9 mouse cellular contexts compared by ENCODE assay signal in the genomic region with DNA sequence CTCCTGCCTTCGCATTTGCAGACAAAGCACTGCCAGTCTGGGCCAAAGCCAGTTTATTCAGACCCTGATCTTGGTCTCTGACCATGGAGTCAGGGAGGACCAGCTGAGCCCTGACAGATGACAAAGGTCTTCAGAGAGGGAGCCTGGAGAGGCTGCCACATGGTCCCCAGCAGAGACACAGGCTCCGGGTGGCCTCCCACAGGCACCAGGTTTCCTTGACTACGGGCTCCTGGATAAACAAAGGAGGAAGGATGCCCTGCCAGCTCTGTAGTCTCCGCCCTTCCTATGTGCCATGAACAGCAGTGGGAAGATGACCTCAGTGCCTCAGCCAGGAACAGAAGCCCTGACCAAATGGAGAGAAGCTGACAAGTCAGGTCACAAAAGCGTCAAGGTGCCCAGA. TPM values are rescaled to one million over a fixed set of nuclear protein-coding genes. Genes with fewer than 3 reads are reported as not detected.
DNase-seq lines count a peak whose midpoint lies in the region; ATAC-seq lines count a peak whose summit lies in the region.
"Had no signal": no experiment of that assay in that cellular context is flagged by ENCODE, and none has a peak within 500 bp of the region (broad histone marks: within the 10 kb centered on the region; RNA-seq: fewer than 3 reads in every experiment).

No protein-coding gene starts in this region.

- H3K4me1 ChIP-seq in hindbrain, embryonic 12.5 days: peaks cover 23% of the 10 kb centered on the region
- peaks cover under 1% of the 10 kb centered on the region; the same call in 1 of the 2 replicates for H3K4me1 ChIP-seq in midbrain, embryonic 15.5 days
- H3K4me1 ChIP-seq in limb, embryonic 10.5 days: peaks cover 16% of the 10 kb centered on the region
- H3K4me1 ChIP-seq: liver, embryonic 13.5 days had no signal

- H3K9ac ChIP-seq in hindbrain, embryonic 12.5 days: no peak overlapping the region
- H3K9ac ChIP-seq in midbrain, embryonic 15.5 days: no peak overlapping the region
- H3K9ac ChIP-seq: liver, embryonic 13.5 days had no signal

- no peak overlapping the region for H3K4me3 ChIP-seq in hindbrain, embryonic 12.5 days
- no peak overlapping the region for H3K4me3 ChIP-seq in midbrain, embryonic 15.5 days
- no peak overlapping the region for H3K4me3 ChIP-seq in limb, embryonic 10.5 days
- H3K4me3 ChIP-seq: liver, embryonic 13.5 days had no signal

- peak overlapping the region; percentile 66 for H3K27ac ChIP-seq in hindbrain, embryonic 12.5 days
- 0 out of 2 replicates have a peak overlapping the region, but pooled peaks have one; percentile 10 for H3K27ac ChIP-seq in midbrain, embryonic 15.5 days
- no peak overlapping the region for H3K27ac ChIP-seq in limb, embryonic 10.5 days
- H3K27ac ChIP-seq: liver, embryonic 13.5 days had no signal

- H3K27me3 ChIP-seq in hindbrain, embryonic 12.5 days: no peaks in the 10 kb centered on the region
- no peaks in the 10 kb centered on the region for H3K27me3 ChIP-seq in midbrain, embryonic 15.5 days (replicated peaks)
- no peaks in the 10 kb centered on the region for H3K27me3 ChIP-seq in limb, embryonic 10.5 days (ENCODE audit: low read depth, poor library complexity, severe bottlenecking)
- H3K27me3 ChIP-seq: liver, embryonic 13.5 days had no signal

- 41% methylated on average over 5 of the region's 5 CpGs for WGBS in hindbrain, embryonic 12.5 days
- 32% methylated on average over 5 of the region's 5 CpGs for WGBS in midbrain, embryonic 15.5 days
- 65% methylated on average over 5 of the region's 5 CpGs for WGBS in limb, embryonic 10.5 days

- DNase-seq in layer of hippocampus, adult 11-12 months (ENCODE audit: low spot score): peak; percentile 53
- DNase-seq in layer of hippocampus, postnatal 25 days (ENCODE audit: extremely low spot score in 1 of 2, low spot score in 1 of 2): no peak
- peak; percentile 94 for DNase-seq in cerebellum, adult 9-11 months
- no peak for DNase-seq in frontal cortex, postnatal 10 days (ENCODE audit: low spot score in 2 of 2)
- DNase-seq in limb, embryonic 10.5 days (ENCODE audit: low spot score): no peak
- DNase-seq in left cerebral cortex, adult 8-10 months (ENCODE audit: low spot score in 2 of 2): no peak
- DNase-seq: liver, embryonic 13.5 days had no signal

- ATAC-seq in hindbrain, embryonic 12.5 days (ENCODE audit: low FRiP score): peak; percentile 78
- ATAC-seq in midbrain, embryonic 15.5 days (replicated peaks): peak; percentile 58

- no peaks in the 10 kb centered on the region for H3K9me3 ChIP-seq in hindbrain, embryonic 12.5 days (replicated peaks)
- H3K9me3 ChIP-seq in midbrain, embryonic 15.5 days: no peaks in the 10 kb centered on the region
- no peaks in the 10 kb centered on the region for H3K9me3 ChIP-seq in limb, embryonic 10.5 days (replicated peaks)
- H3K9me3 ChIP-seq: liver, embryonic 13.5 days had no signal

- H3K36me3 ChIP-seq in hindbrain, embryonic 12.5 days: peaks cover 74% of the 10 kb centered on the region
- H3K36me3 ChIP-seq in midbrain, embryonic 15.5 days (replicated peaks): peaks cover 20% of the 10 kb centered on the region
- H3K36me3 ChIP-seq in limb, embryonic 10.5 days: peaks cover 84% of the 10 kb centered on the region

- no peak overlapping the region for H3K4me2 ChIP-seq in hindbrain, embryonic 12.5 days (replicated peaks)
- no peak overlapping the region for H3K4me2 ChIP-seq in midbrain, embryonic 15.5 days
- H3K4me2 ChIP-seq: liver, embryonic 13.5 days had no signal

RNA-seq across cellular contexts. Expression of gene Atp1a1, which starts 27.1 kb away (rescaled TPM):
- total RNA-seq in layer of hippocampus, postnatal 25 days (2021): 100 to 1,000 TPM; 496 to 507 TPM
- polyA plus RNA-seq in hindbrain, embryonic 12.5 days (2016; fragmentation: Nextera tagmentation; extraction: Ambion mirVana): 62.9 and 63.0 TPM in 2 replicates
- polyA plus RNA-seq in midbrain, embryonic 15.5 days (2015; fragmentation: Nextera tagmentation; extraction: Ambion mirVana): 57.1 and 58.8 TPM in 2 replicates
- 47.7 and 53.7 TPM in 2 replicates for polyA plus RNA-seq in limb, embryonic 10.5 days (2016; fragmentation: Nextera tagmentation; extraction: Ambion mirVana)
- 100 to 1,000 TPM; 805 to 868 (median 852) TPM for total RNA-seq in left cerebral cortex, adult 8-10 months (2022)

Comparison
In these comparisons a context has a peak if more than half of its experiments do, and no peak if none do; other contexts are left out.
1. DNase-seq: peak in layer of hippocampus, adult 11-12 months (single experiment) and cerebellum, adult 9-11 months (single experiment); none in layer of hippocampus, postnatal 25 days (0 of 2), frontal cortex, postnatal 10 days (0 of 2), limb, embryonic 10.5 days (single experiment) and left cerebral cortex, adult 8-10 months (0 of 2).